Mouse (Mus musculus) frontal cortex, postnatal 25 days (tissue): ENCODE data around the gene Rap1gap.

Experiments
- DNase-seq, 2 experiments: peaks; one replicate each; pipeline ENCODE4 v3.0.0; 2022; ENCODE audit warnings: low spot score in 2 of 2

Rap1gap gene

GRCm38 (mm10) chr4:137722692-137723427, 58.3 kb downstream of the Rap1gap start:
- peak; percentile 77 for DNase-seq

GRCm38 (mm10) chr4:137723527-137723926, 59.0 kb downstream of the Rap1gap start:
- DNase-seq = no peak

GRCm38 (mm10) chr4:137724212-137724611, 59.7 kb downstream of the Rap1gap start:
- no peak for DNase-seq

GRCm38 (mm10) chr4:137724766-137725165, 60.2 kb downstream of the Rap1gap start:
- no peak for DNase-seq

GRCm38 (mm10) chr4:137725541-137726145, 61.1 kb downstream of the Rap1gap start:
- DNase-seq = no peak

- no peak for DNase-seq
Observed at GRCm38 (mm10) chr4:137726739-137727505, 62.4 kb downstream of the Rap1gap start.

- DNase-seq = no peak
Observed at GRCm38 (mm10) chr4:137727506-137728187, 63.1 kb downstream of the Rap1gap start.

GRCm38 (mm10) chr4:137728399-137729154, 64.1 kb downstream of the Rap1gap start:
- DNase-seq = no peak

GRCm38 (mm10) chr4:137729155-137729855, 64.8 kb downstream of the Rap1gap start:
- DNase-seq = no peak

GRCm38 (mm10) chr4:137730134-137730533, 65.6 kb downstream of the Rap1gap start:
- peak; percentile 74 to 90 for DNase-seq

GRCm38 (mm10) chr4:137730757-137731156, 66.2 kb downstream of the Rap1gap start:
- no peak for DNase-seq

GRCm38 (mm10) chr4:137731891-137732290, 67.4 kb downstream of the Rap1gap start:
- no peak for DNase-seq

- no peak for DNase-seq
Observed at GRCm38 (mm10) chr4:137732361-137732760, 67.8 kb downstream of the Rap1gap start.

- DNase-seq = no peak
Observed at GRCm38 (mm10) chr4:137732962-137733361, 68.4 kb downstream of the Rap1gap start.

GRCm38 (mm10) chr4:137733459-137733858, 68.9 kb downstream of the Rap1gap start:
- DNase-seq = no peak

GRCm38 (mm10) chr4:137736220-137736701, 71.7 kb downstream of the Rap1gap start:
- DNase-seq = no peak

GRCm38 (mm10) chr4:137737760-137738159, 73.2 kb downstream of the Rap1gap start:
- no peak for DNase-seq

GRCm38 (mm10) chr4:137739151-137739923, 74.8 kb downstream of the Rap1gap start:
- DNase-seq = no peak

- DNase-seq = no peak
Observed at GRCm38 (mm10) chr4:137740350-137740749, 75.8 kb downstream of the Rap1gap start.

GRCm38 (mm10) chr4:137743791-137744190, 79.3 kb downstream of the Rap1gap start:
- DNase-seq = no peak
